Mouse (Mus musculus) c-Kit-positive CD71-positive TER-119-positive erythroid progenitor cells, embryonic 14.5 days (primary cell): ENCODE measurements around the gene Hoxc13.

ENCODE experiments used
- DNase-seq: peaks from one replicate; pipeline ENCODE4 v3.0.0-alpha.2; 2013; ENCODE audit warnings: low spot score

Hoxc13 gene

GRCm38 (mm10) chr15:102937036-102937666 is 16.2 kb downstream of the Hoxc13 start:
- no peak for DNase-seq

- DNase-seq = no peak
Measured at GRCm38 (mm10) chr15:102939256-102940155, 18.6 kb downstream of the Hoxc13 start.

GRCm38 (mm10) chr15:102942739-102943467 is 22.0 kb downstream of the Hoxc13 start:
- DNase-seq = no peak

GRCm38 (mm10) chr15:102943468-102943813 is 22.5 kb downstream of the Hoxc13 start:
- no peak for DNase-seq

GRCm38 (mm10) chr15:102945185-102946077 is 24.5 kb downstream of the Hoxc13 start:
- no peak for DNase-seq

GRCm38 (mm10) chr15:102947276-102947675 is 26.4 kb downstream of the Hoxc13 start:
- DNase-seq = no peak

GRCm38 (mm10) chr15:102948842-102949241 is 27.9 kb downstream of the Hoxc13 start:
- no peak for DNase-seq

GRCm38 (mm10) chr15:102949696-102950095 is 28.8 kb downstream of the Hoxc13 start:
- no peak for DNase-seq

GRCm38 (mm10) chr15:102950877-102951276 is 30.0 kb downstream of the Hoxc13 start:
- DNase-seq = no peak

GRCm38 (mm10) chr15:102953561-102953960 is 32.7 kb downstream of the Hoxc13 start:
- no peak for DNase-seq

- DNase-seq = no peak
Measured at GRCm38 (mm10) chr15:102954192-102955006, 33.5 kb downstream of the Hoxc13 start, which contains the start of gene Hoxc11. Gene Hoxc11 (plus strand): TSS chr15:102954427.

GRCm38 (mm10) chr15:102955007-102955382 is 34.1 kb downstream of the Hoxc13 start:
- DNase-seq = no peak

GRCm38 (mm10) chr15:102955833-102956640 is 35.1 kb downstream of the Hoxc13 start:
- no peak for DNase-seq

- no peak for DNase-seq
Measured at GRCm38 (mm10) chr15:102956906-102957305, 36.0 kb downstream of the Hoxc13 start.

- DNase-seq = no peak
Measured at GRCm38 (mm10) chr15:102959663-102960191, 38.8 kb downstream of the Hoxc13 start.

GRCm38 (mm10) chr15:102961728-102962127 is 40.8 kb downstream of the Hoxc13 start:
- no peak for DNase-seq

GRCm38 (mm10) chr15:102962492-102962891 is 41.6 kb downstream of the Hoxc13 start:
- no peak for DNase-seq

GRCm38 (mm10) chr15:102963259-102963658 is 42.4 kb downstream of the Hoxc13 start:
- DNase-seq = no peak
